Mouse (Mus musculus) Muller cell, postnatal 12 days (primary cell): Measurements from ENCODE around the gene Vps45.
"Not testable (repeated sequence)": the region's sequence is repeated elsewhere in the genome, so short reads cannot be mapped to it uniquely, and the experiment has no call there.

Experiments
- DNase-seq: peaks from one replicate; pipeline ENCODE4 v3.0.0-alpha.2; 2015; ENCODE audit errors: inconsistent ontology term

Gene Vps45

GRCm38 (mm10) chr3:95972873-95973634 lies 85.2 kb downstream of the Vps45 start:
- DNase-seq = peak; percentile 72

- no peak for DNase-seq
Observed at GRCm38 (mm10) chr3:95972251-95972872, 85.9 kb downstream of the Vps45 start.

GRCm38 (mm10) chr3:95970661-95971060 lies 87.6 kb downstream of the Vps45 start:
- not testable (repeated sequence) for DNase-seq

- no peak for DNase-seq
Observed at GRCm38 (mm10) chr3:95969277-95969676, 89.0 kb downstream of the Vps45 start.

GRCm38 (mm10) chr3:95965518-95966451 lies 92.5 kb downstream of the Vps45 start:
- DNase-seq = peak; percentile 66

- DNase-seq = no peak
Observed at GRCm38 (mm10) chr3:95963681-95964080, 94.6 kb downstream of the Vps45 start.

GRCm38 (mm10) chr3:95963230-95963629 lies 95.0 kb downstream of the Vps45 start:
- no peak for DNase-seq

GRCm38 (mm10) chr3:95962182-95962581 lies 96.1 kb downstream of the Vps45 start:
- DNase-seq = not testable (repeated sequence)

GRCm38 (mm10) chr3:95959807-95960206 lies 98.5 kb downstream of the Vps45 start:
- no peak for DNase-seq

GRCm38 (mm10) chr3:95959082-95959481 lies 99.2 kb downstream of the Vps45 start:
- no peak for DNase-seq

GRCm38 (mm10) chr3:95957359-95958148 lies 100.7 kb downstream of the Vps45 start:
- peak; percentile 28 for DNase-seq

- no peak for DNase-seq
Observed at GRCm38 (mm10) chr3:95955318-95955717, 102.9 kb downstream of the Vps45 start.

- not testable (repeated sequence) for DNase-seq
Observed at GRCm38 (mm10) chr3:95954648-95955173, 103.6 kb downstream of the Vps45 start.

GRCm38 (mm10) chr3:95953522-95953921 lies 104.7 kb downstream of the Vps45 start:
- DNase-seq = no peak

GRCm38 (mm10) chr3:95953023-95953422 lies 105.2 kb downstream of the Vps45 start:
- no peak for DNase-seq

GRCm38 (mm10) chr3:95951566-95951965 lies 106.7 kb downstream of the Vps45 start:
- not testable (repeated sequence) for DNase-seq

- DNase-seq = peak; percentile 94
Observed at GRCm38 (mm10) chr3:95950763-95951551, 107.3 kb downstream of the Vps45 start.
